Mouse (Mus musculus): ENCODE measurements around the gene Exoc6b.

DNA sequence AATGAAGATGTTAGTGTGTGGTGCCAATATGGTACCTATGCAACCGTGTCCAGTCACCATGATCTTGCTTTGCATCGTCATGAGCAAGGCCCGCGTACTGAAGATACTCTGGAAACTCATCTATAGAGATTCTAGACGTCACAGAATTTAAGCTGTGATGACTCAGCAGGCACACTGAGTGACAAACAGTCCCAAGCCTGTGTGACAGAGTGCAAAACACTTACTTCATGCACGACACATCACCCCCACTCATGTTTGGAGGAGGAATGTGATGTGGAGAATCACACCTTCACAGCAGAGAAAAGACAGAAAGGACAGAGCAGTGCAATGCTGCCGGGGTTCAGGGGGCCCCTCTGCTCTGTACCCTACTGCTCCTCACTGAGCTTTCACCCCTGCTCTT, 261.8 kb downstream of the Exoc6b start:
- TF ChIP-seq CTCF (IDR thresholded peaks at IDR 0.05; ENCODE audit: borderline replicate concordance, insufficient read depth, low read depth, low read length) (no peak), POLR2A (IDR thresholded peaks at IDR 0.05; ENCODE audit: borderline replicate concordance, insufficient read depth, low read length) (no peak)
